Mouse (Mus musculus) small intestine, adult 2 months (tissue): ENCODE data around the gene Camta1.

Experiments used
- CTCF ChIP-seq: fragments of 200-500 bp; IDR thresholded peaks from 2 replicates; pipeline ENCODE4 v1.5.1; 2012; ENCODE audit warnings: low read depth, mild to moderate bottlenecking, control low read depth, inconsistent platforms, low read length, moderate library complexity, mixed read lengths; ENCODE audit not compliant: insufficient replicate concordance, insufficient read length; ENCODE audit errors: extremely low read depth
- POLR2A ChIP-seq: fragments of 200-500 bp; IDR thresholded peaks from 2 replicates; pipeline ENCODE4 v1.6.1; 2012; ENCODE audit warnings: low read depth, mild to moderate bottlenecking, control low read depth, inconsistent platforms, low read length, moderate library complexity

DNA sequence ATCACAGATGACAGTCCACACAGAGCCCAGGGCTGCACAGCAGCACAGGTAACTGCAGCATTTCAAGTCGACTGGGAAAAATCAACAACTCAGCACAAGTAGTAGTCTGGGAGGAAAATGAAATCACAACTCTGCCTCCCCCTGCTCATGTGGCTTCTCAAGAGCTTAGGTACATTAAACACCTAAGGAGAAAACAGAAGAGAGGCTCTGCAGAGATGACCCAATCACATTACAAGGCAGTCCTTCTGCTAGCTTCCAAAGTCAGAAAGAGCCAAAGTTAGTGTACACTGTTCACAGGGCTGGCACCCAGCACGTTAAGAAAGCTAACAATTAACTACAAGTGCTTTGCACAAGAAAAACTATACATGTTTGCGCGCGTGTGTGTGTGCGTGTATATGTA, 56.6 kb downstream of the Camta1 start:
- TF ChIP-seq POLR2A (no peak), CTCF (no peak)
